Mouse (Mus musculus): ENCODE results near the gene Agap3.

Agap3 gene

DNA sequence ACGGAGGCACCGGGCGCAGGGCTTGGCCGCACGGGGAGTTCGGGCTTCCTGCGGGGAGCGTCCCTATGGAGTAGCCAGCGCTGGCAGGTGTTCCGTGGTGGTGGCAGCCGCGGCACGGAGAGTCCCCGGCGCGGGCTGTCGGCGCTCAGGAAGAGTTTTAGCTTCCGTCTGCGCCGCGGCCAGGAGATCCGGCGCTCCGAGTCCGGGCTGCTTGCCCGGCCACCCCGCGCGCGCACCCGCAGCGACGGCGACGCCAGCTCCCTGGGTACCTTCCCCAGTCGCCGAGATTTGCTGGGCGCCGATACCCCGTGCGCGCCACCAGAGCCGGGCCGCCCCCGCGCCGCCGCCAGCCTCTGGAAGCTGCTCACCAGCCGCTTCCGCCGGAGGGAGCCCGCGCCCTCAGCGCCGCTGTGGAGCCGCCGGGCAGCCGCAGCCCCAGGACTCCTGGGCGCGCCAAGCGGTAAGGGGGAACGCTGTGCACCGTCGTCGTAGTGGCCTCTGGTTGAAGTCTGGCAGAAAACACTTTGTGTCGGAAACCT, 22.8 kb downstream of the Agap3 start:
- DNase-seq (ENCODE audit: low spot score in 2 of 2), result peak; percentile 65 to 68

- no peak for DNase-seq (ENCODE audit: low spot score in 2 of 2)
Observed at GRCm38 (mm10) chr5:24475476-24476241, 23.7 kb downstream of the Agap3 start.

DNA sequence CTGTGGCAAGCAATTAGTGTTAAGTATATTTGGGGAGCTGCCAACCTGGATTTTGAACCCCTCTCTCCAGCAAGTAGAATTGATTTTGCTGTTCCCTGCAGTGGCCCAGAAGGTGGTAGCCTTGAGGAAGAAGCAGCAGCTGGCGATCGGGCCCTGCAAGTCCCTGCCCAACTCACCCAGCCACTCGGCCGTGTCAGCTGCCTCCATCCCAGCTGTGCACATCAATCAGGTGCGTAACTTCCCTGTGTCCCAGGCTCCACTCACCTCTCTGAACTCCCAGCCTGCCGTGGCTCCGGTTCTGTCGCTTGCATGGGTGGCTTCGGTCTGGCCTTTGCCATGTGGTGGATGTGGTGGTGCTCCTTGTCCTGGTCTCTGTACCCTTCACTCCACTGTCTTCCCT, 25.9 kb downstream of the Agap3 start:
- DNase-seq (ENCODE audit: low spot score in 2 of 2), result no peak

DNA sequence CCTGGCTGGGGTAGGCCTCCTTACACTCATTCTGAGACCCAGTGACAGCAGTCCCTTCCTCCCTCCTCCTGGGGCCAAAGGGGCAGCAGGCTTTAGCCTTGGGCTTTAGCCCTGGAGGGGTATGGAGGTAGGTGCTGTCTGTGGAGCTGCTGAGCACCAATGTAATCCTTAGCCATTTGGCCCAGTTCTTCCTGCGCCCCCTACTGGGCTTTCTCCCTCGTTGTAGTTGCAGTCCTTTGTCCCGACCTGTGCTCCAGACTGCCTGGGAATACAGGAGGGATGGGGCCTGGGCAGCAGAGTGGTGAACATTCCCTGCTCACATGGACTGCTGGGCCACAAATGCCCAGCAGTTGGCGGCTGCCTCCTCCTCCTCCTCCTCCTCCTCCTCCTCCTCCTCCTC, 29.7 kb downstream of the Agap3 start:
- DNase-seq (ENCODE audit: low spot score in 2 of 2), result no peak

GRCm38 (mm10) chr5:24482247-24483079, 30.5 kb downstream of the Agap3 start:
- no peak for DNase-seq (ENCODE audit: low spot score in 2 of 2)

GRCm38 (mm10) chr5:24483326-24483725, 31.3 kb downstream of the Agap3 start:
- peak; percentile 51 to 53 for DNase-seq (ENCODE audit: low spot score in 2 of 2)

DNA sequence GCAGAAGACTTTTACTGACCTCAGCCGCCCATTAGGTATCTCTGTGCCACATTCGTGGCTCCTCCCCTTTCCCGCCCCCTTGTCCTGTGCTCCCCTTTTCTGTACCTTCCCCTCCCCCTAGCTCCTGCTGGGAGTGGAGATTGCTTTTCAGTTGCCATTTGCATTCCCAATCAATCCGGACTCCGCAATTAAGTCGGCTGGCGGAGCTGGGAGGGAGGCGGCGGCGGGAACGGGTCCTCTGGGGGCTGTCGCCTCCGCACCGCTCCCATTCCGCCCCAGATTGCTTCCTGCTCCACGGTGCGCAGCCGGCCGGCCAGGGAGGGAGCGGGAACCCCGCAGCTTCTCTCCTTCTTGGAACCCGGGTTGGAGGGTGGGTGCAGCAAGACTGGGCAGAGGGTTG, 33.0 kb downstream of the Agap3 start:
- DNase-seq (ENCODE audit: low spot score in 2 of 2), result no peak

GRCm38 (mm10) chr5:24486097-24486496, 34.1 kb downstream of the Agap3 start:
- peak; percentile 79 to 84 for DNase-seq (ENCODE audit: low spot score in 2 of 2)

GRCm38 (mm10) chr5:24486738-24487137, 34.8 kb downstream of the Agap3 start:
- no peak for DNase-seq (ENCODE audit: low spot score in 2 of 2)

- DNase-seq (ENCODE audit: low spot score in 2 of 2), result no peak
Observed at GRCm38 (mm10) chr5:24490413-24490920, 38.5 kb downstream of the Agap3 start.

GRCm38 (mm10) chr5:24492546-24493285, 40.7 kb downstream of the Agap3 start:
- DNase-seq (ENCODE audit: low spot score in 2 of 2), result no peak

DNA sequence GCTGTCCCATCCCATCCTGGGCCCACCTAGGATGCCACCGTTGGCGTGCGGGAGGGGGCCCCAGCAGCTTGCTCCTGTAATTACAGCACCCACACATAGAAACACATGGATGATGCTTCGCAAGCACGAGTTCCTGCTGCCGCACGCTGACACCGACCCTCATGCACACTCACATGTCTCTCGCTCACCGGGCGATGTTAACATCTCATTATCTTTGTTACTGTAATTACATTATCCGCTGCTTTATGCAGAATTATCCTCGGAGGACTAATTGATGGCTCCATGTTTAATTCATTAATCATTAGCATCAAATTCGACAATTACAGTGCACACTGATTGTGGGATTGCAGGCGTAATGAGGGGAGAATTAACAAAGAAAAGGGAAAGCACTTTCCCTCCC, 43.0 kb downstream of the Agap3 start:
- no peak for DNase-seq (ENCODE audit: low spot score in 2 of 2)

- DNase-seq (ENCODE audit: low spot score in 2 of 2), result no peak
Observed at GRCm38 (mm10) chr5:24496756-24497155, 44.8 kb downstream of the Agap3 start.

- DNase-seq (ENCODE audit: low spot score in 2 of 2), result no peak
Observed at GRCm38 (mm10) chr5:24497526-24497925, 45.5 kb downstream of the Agap3 start.

- DNase-seq (ENCODE audit: low spot score in 2 of 2), result peak in 1 of 2 experiments; percentile 47
Observed at GRCm38 (mm10) chr5:24499113-24499512, 47.1 kb downstream of the Agap3 start.

DNA sequence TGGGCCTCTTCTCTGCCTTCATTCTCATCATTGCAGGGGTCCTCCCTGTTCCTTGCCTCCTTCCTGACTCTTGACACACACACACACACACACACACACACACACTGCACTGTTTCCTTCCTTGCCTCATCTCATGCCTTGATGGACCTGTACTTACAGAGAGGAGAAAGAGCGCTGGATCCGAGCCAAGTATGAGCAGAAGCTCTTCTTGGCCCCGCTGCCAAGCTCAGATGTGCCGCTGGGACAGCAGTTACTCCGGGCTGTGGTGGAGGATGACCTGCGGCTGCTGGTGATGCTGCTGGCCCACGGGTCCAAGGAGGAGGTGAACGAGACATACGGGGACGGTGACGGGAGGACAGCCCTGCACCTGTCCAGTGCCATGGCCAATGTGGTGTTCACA, 48.9 kb downstream of the Agap3 start:
- no peak for DNase-seq (ENCODE audit: low spot score in 2 of 2)

DNA sequence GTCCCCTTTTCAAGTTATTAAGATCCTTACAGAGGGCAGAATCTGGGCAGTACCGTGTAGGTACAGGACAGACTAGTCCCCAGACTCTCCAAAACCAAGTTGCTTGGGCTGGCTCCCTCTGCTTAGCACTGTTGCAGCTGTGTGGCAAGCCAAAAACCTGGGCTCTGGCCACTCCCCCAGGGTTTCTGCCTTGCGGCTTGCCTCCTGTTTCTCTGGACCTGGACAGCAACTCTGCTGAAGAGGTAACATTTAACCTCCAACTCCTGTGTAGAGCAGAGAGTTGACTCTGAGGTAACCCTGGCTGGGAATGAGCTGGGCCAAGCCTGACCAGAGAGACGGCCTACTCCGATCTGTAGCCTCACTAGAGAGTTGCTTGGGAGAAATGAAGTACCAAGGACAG, 50.8 kb downstream of the Agap3 start:
- no peak for DNase-seq (ENCODE audit: low spot score in 2 of 2)

- no peak for DNase-seq (ENCODE audit: low spot score in 2 of 2)
Observed at GRCm38 (mm10) chr5:24505513-24505912, 53.5 kb downstream of the Agap3 start.

GRCm38 (mm10) chr5:24508406-24508805, 56.4 kb downstream of the Agap3 start:
- no peak for DNase-seq (ENCODE audit: low spot score in 2 of 2)

GRCm38 (mm10) chr5:24510635-24511034, 58.7 kb downstream of the Agap3 start:
- no peak for DNase-seq (ENCODE audit: low spot score in 2 of 2)

- no peak for DNase-seq (ENCODE audit: low spot score in 2 of 2)
Observed at GRCm38 (mm10) chr5:24512271-24512670, 60.3 kb downstream of the Agap3 start.

GRCm38 (mm10) chr5:24521366-24521765, 69.4 kb downstream of the Agap3 start:
- no peak for DNase-seq (ENCODE audit: low spot score in 2 of 2)

Data from right cerebral cortex, postnatal 36 days (tissue).